Comparison of ENCODE assay signal across 23 mouse cellular contexts in the genomic region with DNA sequence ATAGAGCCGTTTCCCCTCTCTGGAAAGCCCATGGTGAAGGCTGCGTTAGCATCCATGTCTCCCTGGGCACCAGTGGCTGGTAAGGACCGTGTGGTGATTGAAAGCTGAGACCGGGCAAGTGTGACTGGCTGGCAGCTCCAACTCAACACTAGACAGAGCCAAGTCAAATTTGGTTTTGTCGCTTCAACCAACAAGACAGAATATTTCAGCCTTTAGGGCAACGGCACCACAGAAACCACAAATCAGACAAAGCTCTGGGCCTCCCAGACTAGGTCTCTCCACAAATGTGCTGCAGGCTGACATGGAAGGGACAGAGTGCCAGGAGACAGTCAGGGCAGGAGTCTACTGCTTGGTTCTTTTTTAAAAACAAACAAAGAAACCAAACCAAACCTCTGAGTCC.
DNase-seq lines count a peak whose midpoint lies in the region; ATAC-seq and TF ChIP-seq lines count a peak whose summit lies in the region.
"Had no signal": no experiment of that assay in that cellular context is flagged by ENCODE, and none has a peak within 500 bp of the region (broad histone marks: within the 10 kb centered on the region; RNA-seq: fewer than 3 reads in every experiment).

No protein-coding gene starts in this region.

- H3K36me3 ChIP-seq in heart, embryonic 10.5 days = 0 out of 2 replicates have a peak, but pooled peaks cover under 1% of the 10 kb centered on the region
- H3K36me3 ChIP-seq in hindbrain, embryonic 16.5 days (ENCODE audit: control insufficient read depth, insufficient read depth, low read length) = no peaks in the 10 kb centered on the region
- no peaks in the 10 kb centered on the region for H3K36me3 ChIP-seq in kidney, adult 2 months (ENCODE audit: control insufficient read depth, insufficient read depth, low read length)
- H3K36me3 ChIP-seq: forebrain, embryonic 15.5 days; liver, embryonic 13.5 days; neural tube, embryonic 12.5 days; stomach, embryonic 15.5 days had no signal

- 89% methylated on average over 6 of the region's 6 CpGs for WGBS in heart, embryonic 10.5 days
- 61% methylated on average over 6 of the region's 6 CpGs for WGBS in hindbrain, embryonic 16.5 days
- WGBS in kidney, adult 2 months = 74% methylated on average over 6 of the region's 6 CpGs

- TF ChIP-seq POLR2A in kidney, adult 2 months (IDR thresholded peaks at IDR 0.05; ENCODE audit: low read depth, low read length) = no peak

- H3K27ac ChIP-seq in heart, embryonic 10.5 days = peak overlapping the region; percentile 22; the same call in 1 of the 2 replicates
- no peak overlapping the region for H3K27ac ChIP-seq in hindbrain, embryonic 16.5 days (ENCODE audit: low read depth, low read length)
- no peak overlapping the region for H3K27ac ChIP-seq in kidney, adult 2 months (ENCODE audit: insufficient read depth, low read depth, low read length)
- H3K27ac ChIP-seq: forebrain, embryonic 15.5 days; limb, embryonic 10.5 days; liver, embryonic 13.5 days; neural tube, embryonic 12.5 days; stomach, embryonic 15.5 days had no signal

- peaks cover 42% of the 10 kb centered on the region for H3K4me1 ChIP-seq in heart, embryonic 10.5 days
- H3K4me1 ChIP-seq in hindbrain, embryonic 16.5 days (ENCODE audit: control insufficient read depth, insufficient read depth, low read depth, low read length) = peaks cover 38% of the 10 kb centered on the region
- no peaks in the 10 kb centered on the region for H3K4me1 ChIP-seq in kidney, adult 2 months (ENCODE audit: control insufficient read depth, insufficient read depth, low read length)

- no peak overlapping the region for H3K4me2 ChIP-seq in hindbrain, embryonic 16.5 days (ENCODE audit: low read length)
- H3K4me2 ChIP-seq: forebrain, embryonic 15.5 days; heart, embryonic 11.5 days; liver, embryonic 13.5 days; midbrain, embryonic 12.5 days; neural tube, embryonic 12.5 days; stomach, embryonic 15.5 days had no signal

- no peak for TF ChIP-seq CTCF in kidney, adult 2 months (conservative IDR thresholded peaks at IDR 0.05; ENCODE audit: insufficient read depth, insufficient read length, low read depth, low read length)

- ATAC-seq in hindbrain, embryonic 16.5 days = 0 out of 2 replicates have a peak, but pooled peaks have one; percentile 9
- ATAC-seq: forebrain, embryonic 15.5 days had no signal

- no peak overlapping the region for H3K9ac ChIP-seq in hindbrain, embryonic 16.5 days (ENCODE audit: low read depth, low read length)
- H3K9ac ChIP-seq: forebrain, embryonic 15.5 days; liver, embryonic 13.5 days; midbrain, embryonic 12.5 days; neural tube, embryonic 12.5 days; stomach, embryonic 15.5 days had no signal

- DNase-seq in heart, embryonic 10.5 days (ENCODE audit: low spot score) = no peak
- DNase-seq in heart, postnatal 25 days (ENCODE audit: low spot score) = no peak
- peak; percentile 31 for DNase-seq in 3134 (ENCODE audit: extremely low read depth, insufficient read length, low spot score)
- DNase-seq in 3T3-L1 (ENCODE audit: low read depth, low spot score) = peak; percentile 6
- no peak for DNase-seq in kidney, adult 2 months
- no peak for DNase-seq in kidney, adult 8-10 months
- DNase-seq: adrenal gland, postnatal 36 days; gastrocnemius, postnatal 10 days; heart, postnatal 4 days; kidney, adult 18-20 months; kidney, postnatal 4 days; liver, embryonic 13.5 days; lung, postnatal 10 days; spleen, adult 18-20 months; thymus, postnatal 14 days had no signal

- intact Hi-C loops in heart, postnatal 25 days (cut with DNase I) = no loop called here

- H3K9me3 ChIP-seq in heart, embryonic 10.5 days = no peaks in the 10 kb centered on the region
- no peaks in the 10 kb centered on the region for H3K9me3 ChIP-seq in hindbrain, embryonic 16.5 days (ENCODE audit: control insufficient read depth, low read length)
- H3K9me3 ChIP-seq: forebrain, embryonic 15.5 days; limb, embryonic 10.5 days; liver, embryonic 13.5 days; midbrain, embryonic 12.5 days; neural tube, embryonic 12.5 days; stomach, embryonic 15.5 days had no signal

- H3K4me3 ChIP-seq in heart, embryonic 10.5 days = no peak overlapping the region
- no peak overlapping the region for H3K4me3 ChIP-seq in hindbrain, embryonic 16.5 days (ENCODE audit: low read length)
- H3K4me3 ChIP-seq in kidney, adult 2 months (ENCODE audit: insufficient read depth, low read depth, low read length) = no peak overlapping the region
- H3K4me3 ChIP-seq: forebrain, embryonic 15.5 days; limb, embryonic 10.5 days; liver, embryonic 13.5 days; midbrain, embryonic 12.5 days; neural tube, embryonic 12.5 days; stomach, embryonic 15.5 days had no signal

- no peaks in the 10 kb centered on the region for H3K27me3 ChIP-seq in heart, embryonic 10.5 days (ENCODE audit: insufficient read depth, poor library complexity, severe bottlenecking)
- no peaks in the 10 kb centered on the region for H3K27me3 ChIP-seq in hindbrain, embryonic 16.5 days (replicated peaks; ENCODE audit: control insufficient read depth, insufficient read depth, low read length)
- H3K27me3 ChIP-seq in kidney, adult 2 months (replicated peaks; ENCODE audit: control insufficient read depth, insufficient read depth, low read length) = no peaks in the 10 kb centered on the region
- H3K27me3 ChIP-seq: CH12.LX; forebrain, embryonic 15.5 days; liver, embryonic 13.5 days; midbrain, embryonic 12.5 days; neural tube, embryonic 12.5 days; stomach, embryonic 15.5 days had no signal

Comparison
In these comparisons a context has a peak if more than half of its experiments do, and no peak if none do; other contexts are left out.
1. DNase-seq: peak in 3134 (single experiment) and 3T3-L1 (single experiment); none in heart, embryonic 10.5 days (single experiment), heart, postnatal 25 days (single experiment), kidney, adult 2 months (single experiment) and kidney, adult 8-10 months (0 of 2).